ENCODE assay signal across 13 mouse cellular contexts in genomic region chr14:23626114-23626513, GRCm38 (mm10).
"Had no signal": no experiment of that assay in that cellular context is flagged by ENCODE, and none has a peak within 500 bp of the region (broad histone marks: within the 10 kb centered on the region; RNA-seq: fewer than 3 reads in every experiment).

No protein-coding gene starts in this region.

- H3K27me3 ChIP-seq: liver, embryonic 12.5 days; neural tube, embryonic 15.5 days had no signal

- ATAC-seq: liver, embryonic 12.5 days had no signal

- H3K9me3 ChIP-seq: liver, embryonic 12.5 days; midbrain, embryonic 10.5 days; neural tube, embryonic 15.5 days had no signal

- H3K4me2 ChIP-seq: liver, embryonic 12.5 days; lung, embryonic 14.5 days; neural tube, embryonic 15.5 days had no signal

- H3K36me3 ChIP-seq: liver, embryonic 12.5 days; midbrain, embryonic 10.5 days; neural tube, embryonic 15.5 days had no signal

- H3K27ac ChIP-seq: liver, embryonic 12.5 days; midbrain, embryonic 10.5 days; neural tube, embryonic 15.5 days had no signal

- H3K9ac ChIP-seq: liver, embryonic 12.5 days; lung, embryonic 14.5 days; neural tube, embryonic 15.5 days had no signal

- DNase-seq: kidney, adult 8-10 months; kidney, postnatal 10 days; kidney, postnatal 4 days; lung, embryonic 14.5 days; lung, postnatal 10 days; lung, postnatal 4 days; midbrain, embryonic 14.5 days; right cerebral cortex, postnatal 25 days; thymus, postnatal 36 days had no signal

- H3K4me1 ChIP-seq: liver, embryonic 12.5 days; midbrain, embryonic 10.5 days had no signal

- H3K4me3 ChIP-seq: liver, embryonic 12.5 days; midbrain, embryonic 10.5 days; myocyte; neural tube, embryonic 15.5 days had no signal
